Mouse (Mus musculus) liver, adult 2 months (tissue): ENCODE data around the gene Itga4.

Experiments used
- CTCF ChIP-seq: fragments of 200-500 bp; IDR thresholded peaks from 2 replicates; pipeline ENCODE4 v1.5.1; 2011; ENCODE audit warnings: low read depth, low read length, control low read depth
- POLR2A ChIP-seq: fragments of 200-500 bp; IDR thresholded peaks from 2 replicates; pipeline ENCODE4 v1.6.1; 2011; ENCODE audit warnings: low read length, control low read depth; ENCODE audit not compliant: insufficient read depth; ENCODE audit errors: extremely low read depth

GRCm38 (mm10) chr2:79259326-79259725, 4.1 kb downstream of the Itga4 start:
- no peak for TF ChIP-seq CTCF
- no peak for TF ChIP-seq POLR2A
